Mouse (Mus musculus) heart, postnatal 14 days (tissue): ENCODE measurements at regions not wholly inside any gene's neighbourhood (a gene's known extent, or its start where the extent isn't known, plus 50 kb on each side); places are given as distances from the start of the nearest gene placed in this dataset.

Source experiments
- DNase-seq, 2 experiments: peaks; one replicate each; pipeline ENCODE4 v3.0.0; 2021 to 2022
- intact Hi-C: fragments of 180-260 bp; cut with DNase I; formaldehyde crosslinking; loops from one replicate; pipeline ENCODE4 v1.15.1; 2025

DNA sequence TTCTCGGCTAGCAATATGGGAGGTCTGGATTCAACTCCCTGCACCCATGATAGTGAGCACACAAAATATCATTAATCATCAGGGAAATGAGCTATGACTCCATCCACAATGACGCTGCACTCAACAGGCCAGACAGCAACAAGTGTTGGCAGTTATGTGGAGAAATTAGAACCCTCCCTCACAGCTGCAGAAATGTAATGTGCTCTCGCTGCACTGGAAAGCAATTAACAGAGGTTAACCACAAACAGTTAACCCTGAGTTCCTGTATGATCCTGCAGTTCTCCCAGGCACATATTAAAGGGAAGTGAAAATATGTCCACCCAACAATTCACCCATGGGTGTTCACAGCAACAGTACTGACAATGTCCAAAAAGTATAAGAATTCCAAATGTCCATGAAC lies 54.0 kb upstream of the Jade2 start:
- intact Hi-C loops = no loop called here
- DNase-seq = no peak

DNA sequence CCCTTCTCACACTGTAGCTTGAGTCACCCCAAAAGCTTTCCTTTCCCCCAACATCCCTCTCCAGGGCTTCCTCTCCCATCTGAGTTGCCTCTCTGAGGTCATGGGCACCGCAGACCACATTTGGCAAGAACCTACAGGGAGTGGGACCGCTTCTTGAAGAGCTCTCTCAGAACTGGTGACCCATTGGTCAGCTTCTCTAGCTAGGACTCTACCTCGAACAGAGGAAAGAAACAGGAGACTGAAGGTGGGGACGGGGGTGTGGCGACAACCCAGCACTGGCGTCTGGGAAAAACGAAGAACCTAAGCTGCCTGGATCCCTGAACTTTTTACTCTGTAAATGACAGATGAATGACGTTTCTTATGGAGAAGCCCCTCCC lies 51.8 kb upstream of the Cdkn2aipnl start:
- no peak for DNase-seq

DNA sequence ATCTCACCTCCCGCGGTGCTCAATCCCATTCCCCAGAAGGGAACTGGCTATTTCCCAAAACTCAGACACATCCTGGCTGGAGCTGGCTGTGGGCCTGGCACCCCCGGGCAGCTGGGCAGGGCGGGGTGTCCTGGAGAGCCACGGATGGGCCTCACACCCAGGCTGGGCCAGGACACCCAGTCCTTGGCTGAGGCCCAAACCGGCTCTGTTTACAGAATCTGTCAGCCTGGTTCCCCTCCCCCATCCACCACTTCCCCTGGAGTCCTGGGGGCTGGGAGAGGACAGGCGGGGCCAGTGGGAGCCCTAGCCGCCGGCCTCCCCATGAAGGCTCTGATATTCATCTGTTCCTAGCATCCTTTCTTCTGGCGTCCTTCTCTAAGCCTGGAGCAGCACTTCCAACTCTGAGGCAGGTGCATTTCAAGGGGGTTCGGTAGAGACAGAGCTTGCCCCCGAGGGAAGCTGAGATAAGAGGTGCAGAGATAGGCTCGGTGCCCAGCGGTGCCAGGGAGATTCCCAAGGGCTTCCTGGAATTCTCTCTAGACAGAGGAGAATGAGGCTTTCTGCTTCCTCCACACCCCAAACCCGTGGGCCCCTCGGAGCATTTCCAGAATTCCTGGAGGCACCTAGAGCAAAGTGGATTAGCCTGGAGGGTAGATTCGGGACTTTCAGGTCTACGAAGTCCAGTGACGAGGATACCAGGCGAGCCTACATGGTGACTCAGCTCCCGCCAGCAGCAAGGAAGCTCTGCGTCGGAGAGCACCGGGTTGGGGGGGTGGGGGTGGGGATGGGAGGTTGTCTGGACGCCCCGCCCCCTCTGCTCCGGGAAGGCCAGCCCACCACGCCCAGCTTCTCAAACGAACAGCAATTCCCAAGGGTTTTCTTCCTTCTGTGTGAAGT lies 51.2 kb upstream of the Cdkn2aipnl start:
- intact Hi-C loops = loop anchor here (2.0 kb wide), 2 partner anchors 51 to 57 kb away; partner anchors contain the start of gene Cdkn2aipnl
- peak; percentile 95 to 98 for DNase-seq

More for the DNA sequence above, 51.8 kb upstream of the Cdkn2aipnl start:
- intact Hi-C loops = loop anchor here (2.0 kb wide), 2 partner anchors 51 to 57 kb away; partner anchors contain the start of gene Cdkn2aipnl
